Mouse (Mus musculus): ENCODE data around the gene Ccdc88a.

- TF ChIP-seq POLR2A (IDR thresholded peaks at IDR 0.05; ENCODE audit: borderline replicate concordance, insufficient read depth, low read length) (no peak), CTCF (IDR thresholded peaks at IDR 0.05; ENCODE audit: borderline replicate concordance, insufficient read depth, low read depth, low read length) (no peak)
These were observed 38.0 kb upstream of the Ccdc88a start for GRCm38 (mm10) chr11:29335505-29335904.
